ENCODE assay signal across 10 mouse cellular contexts in genomic region chr2:163284856-163285255, GRCm38 (mm10).
DNase-seq lines count a peak whose midpoint lies in the region; TF ChIP-seq lines count a peak whose summit lies in the region.
"Had no signal": no experiment of that assay in that cellular context is flagged by ENCODE, and none has a peak within 500 bp of the region (broad histone marks: within the 10 kb centered on the region; RNA-seq: fewer than 3 reads in every experiment).

No protein-coding gene starts in this region.

- no peaks in the 10 kb centered on the region; the same call in 1 of the 2 replicates for H3K27me3 ChIP-seq in heart, adult 2 months (ENCODE audit: control insufficient read depth, insufficient read depth, low read length)

- no peak overlapping the region for H3K9ac ChIP-seq in heart, adult 2 months (ENCODE audit: low read depth, low read length)

- intact Hi-C loops in heart, adult 2 months (cut with DNase I): no loop called here

- no peaks in the 10 kb centered on the region for H3K36me3 ChIP-seq in heart, adult 2 months (ENCODE audit: control insufficient read depth, insufficient read depth, low read length)

- peak overlapping the region; percentile 26; the same call in 1 of the 2 replicates for H3K27ac ChIP-seq in heart, adult 2 months

- peak overlapping the region; percentile 33; the same call in 1 of the 2 replicates for H3K4me3 ChIP-seq in heart, adult 2 months

- no peak for DNase-seq in heart, adult 2 months
- no peak for DNase-seq in heart, adult 18-20 months
- DNase-seq in layer of hippocampus, adult 9-11 months: peak; percentile 24
- DNase-seq in layer of hippocampus, adult 8-10 months (ENCODE audit: low spot score in 2 of 2): no peak
- peak; percentile 68 for DNase-seq in brain, embryonic 14.5 days (ENCODE audit: low read depth)
- DNase-seq in mesoderm, embryonic 11.5 days (ENCODE audit: low read depth, low spot score): peak; percentile 62
- DNase-seq in spleen, postnatal 4 days (ENCODE audit: low spot score in 2 of 2): no peak
- DNase-seq in spleen, adult 12 weeks (ENCODE audit: low spot score): no peak
- DNase-seq: liver; thymus, postnatal 4 days had no signal

- 22% methylated on average over 7 of the region's 7 CpGs for WGBS in heart, adult 2 months

- TF ChIP-seq EP300 in heart, adult 2 months (IDR thresholded peaks at IDR 0.05; ENCODE audit: insufficient read depth, low read depth, low read length): no peak

- no peaks in the 10 kb centered on the region for H3K79me2 ChIP-seq in heart, adult 2 months (replicated peaks; ENCODE audit: control insufficient read depth, insufficient read depth, low read length)

- TF ChIP-seq CTCF in heart, adult 2 months (IDR thresholded peaks at IDR 0.05): no peak
- no peak for TF ChIP-seq CTCF in brain, embryonic 14.5 days (IDR thresholded peaks at IDR 0.05; ENCODE audit: borderline replicate concordance, extremely low read depth, insufficient read depth, insufficient read length)

- no peaks in the 10 kb centered on the region for H3K4me1 ChIP-seq in heart, adult 2 months (ENCODE audit: control insufficient read depth, insufficient read depth, low read length)

- TF ChIP-seq POLR2A in heart, adult 2 months (IDR thresholded peaks at IDR 0.05; ENCODE audit: insufficient read depth, low read depth, low read length): no peak
- TF ChIP-seq POLR2A in brain, embryonic 14.5 days (IDR thresholded peaks at IDR 0.05; ENCODE audit: borderline replicate concordance, extremely low read depth, insufficient read depth, insufficient read length, poor library complexity, severe bottlenecking): no peak

Comparison
In these comparisons a context has a peak if more than half of its experiments do, and no peak if none do; other contexts are left out.
1. DNase-seq: peak in layer of hippocampus, adult 9-11 months (single experiment), brain, embryonic 14.5 days (single experiment) and mesoderm, embryonic 11.5 days (single experiment); none in heart, adult 2 months (0 of 2), heart, adult 18-20 months (0 of 2), layer of hippocampus, adult 8-10 months (0 of 2), spleen, postnatal 4 days (0 of 2) and spleen, adult 12 weeks (single experiment).